Mouse (Mus musculus): ENCODE measurements around the gene Rnf167. TPM values are rescaled to one million over a fixed set of nuclear protein-coding genes. Genes with fewer than 3 reads are reported as not detected.

Gene Rnf167
- polyA plus RNA-seq, 1 experiment from 2014 or later: 135 TPM

GRCm38 (mm10) chr11:70615074-70615473, 32.0 kb upstream of the Rnf167 start:
- Histone ChIP-seq H3K9ac (replicated peaks; ENCODE audit: low read depth, low read length) (peak overlapping the region; percentile 41; the same call in 1 of the 2 replicates), H3K36me3 (ENCODE audit: control insufficient read depth, insufficient read depth) (peaks cover 15% of the 10 kb centered on the region), H3K4me2 (ENCODE audit: low read length) (peak overlapping the region; percentile 50), H3K4me1 (replicated peaks; ENCODE audit: control insufficient read depth, insufficient read depth, low read length) (peaks cover 6% of the 10 kb centered on the region), H3K4me3 (replicated peaks; ENCODE audit: low read length) (peak overlapping the region; percentile 22), H3K27me3 (replicated peaks; ENCODE audit: control insufficient read depth, insufficient read depth, low read length) (no peaks in the 10 kb centered on the region), H3K9me3 (ENCODE audit: control insufficient read depth, low read length) (no peaks in the 10 kb centered on the region), H3K27ac (ENCODE audit: low read length) (no peak overlapping the region)
- WGBS: 2% methylated on average over 17 of the region's 17 CpGs
- peak; percentile 50; the same call in 1 of the 2 replicates for ATAC-seq

GRCm38 (mm10) chr11:70615516-70616093, 31.4 kb upstream of the Rnf167 start, which contains the start of gene 4930544D05Rik:
TSS of gene 4930544D05Rik (plus strand) at chr11:70615848.
- peak within 1 kb of the TSS; percentile 22 for H3K4me3 ChIP-seq (replicated peaks; ENCODE audit: low read length)
- WGBS: 14% methylated on average over 21 of the region's 21 CpGs
- H3K27ac ChIP-seq (ENCODE audit: low read length): no peak within 1 kb of the TSS
- H3K9me3 ChIP-seq (ENCODE audit: control insufficient read depth, low read length): no peaks in the 10 kb centered on the region
- peaks cover 12% of the 10 kb centered on the region for H3K36me3 ChIP-seq (ENCODE audit: control insufficient read depth, insufficient read depth)
- H3K27me3 ChIP-seq (replicated peaks; ENCODE audit: control insufficient read depth, insufficient read depth, low read length): no peaks in the 10 kb centered on the region
- peak within 1 kb of the TSS; percentile 41; the same call in 1 of the 2 replicates for H3K9ac ChIP-seq (replicated peaks; ENCODE audit: low read depth, low read length)
- peak within 1 kb of the TSS; percentile 50 for H3K4me2 ChIP-seq (ENCODE audit: low read length)
- H3K4me1 ChIP-seq (replicated peaks; ENCODE audit: control insufficient read depth, insufficient read depth, low read length): peaks cover 6% of the 10 kb centered on the region
- ATAC-seq: no peak

- H3K4me3 ChIP-seq (replicated peaks; ENCODE audit: low read length): no peak within 1 kb of the TSS
Observed at GRCm38 (mm10) chr11:70619101-70619500, 27.9 kb upstream of the Rnf167 start, which contains the start of gene Chrne. TSS of gene Chrne (minus strand) at chr11:70619216.

GRCm38 (mm10) chr11:70621972-70622814, 24.8 kb upstream of the Rnf167 start:
- no peak for ATAC-seq
- 44% methylated on average over 7 of the region's 7 CpGs for WGBS

More at GRCm38 (mm10) chr11:70619101-70619500, 27.9 kb upstream of the Rnf167 start, which contains the start of gene Chrne:
- Histone ChIP-seq H3K4me2 (ENCODE audit: low read length) (no peak within 1 kb of the TSS), H3K36me3 (ENCODE audit: control insufficient read depth, insufficient read depth) (no peaks in the 10 kb centered on the region), H3K4me1 (replicated peaks; ENCODE audit: control insufficient read depth, insufficient read depth, low read length) (peaks cover 6% of the 10 kb centered on the region), H3K27ac (ENCODE audit: low read length) (no peak within 1 kb of the TSS), H3K9me3 (ENCODE audit: control insufficient read depth, low read length) (no peaks in the 10 kb centered on the region), H3K27me3 (replicated peaks; ENCODE audit: control insufficient read depth, insufficient read depth, low read length) (no peaks in the 10 kb centered on the region), H3K9ac (replicated peaks; ENCODE audit: low read depth, low read length) (no peak within 1 kb of the TSS)
- WGBS: 36% methylated on average over 1 of the region's 1 CpGs
- no peak for ATAC-seq

GRCm38 (mm10) chr11:70623053-70623742, 23.8 kb upstream of the Rnf167 start:
- no peaks in the 10 kb centered on the region for H3K36me3 ChIP-seq (ENCODE audit: control insufficient read depth, insufficient read depth)
- no peak overlapping the region for H3K4me2 ChIP-seq (ENCODE audit: low read length)
- no peak overlapping the region for H3K4me3 ChIP-seq (replicated peaks; ENCODE audit: low read length)
- H3K27ac ChIP-seq (ENCODE audit: low read length): no peak overlapping the region
- no peak for ATAC-seq
- H3K27me3 ChIP-seq (replicated peaks; ENCODE audit: control insufficient read depth, insufficient read depth, low read length): no peaks in the 10 kb centered on the region
- 80% methylated on average over 10 of the region's 10 CpGs for WGBS
- no peak overlapping the region for H3K9ac ChIP-seq (replicated peaks; ENCODE audit: low read depth, low read length)
- no peaks in the 10 kb centered on the region for H3K9me3 ChIP-seq (ENCODE audit: control insufficient read depth, low read length)
- no peaks in the 10 kb centered on the region for H3K4me1 ChIP-seq (replicated peaks; ENCODE audit: control insufficient read depth, insufficient read depth, low read length)

More at GRCm38 (mm10) chr11:70621972-70622814, 24.8 kb upstream of the Rnf167 start:
- Histone ChIP-seq H3K9me3 (ENCODE audit: control insufficient read depth, low read length) (no peaks in the 10 kb centered on the region), H3K27ac (ENCODE audit: low read length) (no peak overlapping the region), H3K4me2 (ENCODE audit: low read length) (no peak overlapping the region), H3K9ac (replicated peaks; ENCODE audit: low read depth, low read length) (no peak overlapping the region), H3K4me3 (replicated peaks; ENCODE audit: low read length) (no peak overlapping the region), H3K4me1 (replicated peaks; ENCODE audit: control insufficient read depth, insufficient read depth, low read length) (no peaks in the 10 kb centered on the region), H3K36me3 (ENCODE audit: control insufficient read depth, insufficient read depth) (no peaks in the 10 kb centered on the region), H3K27me3 (replicated peaks; ENCODE audit: control insufficient read depth, insufficient read depth, low read length) (no peaks in the 10 kb centered on the region)

GRCm38 (mm10) chr11:70625473-70625872, 21.6 kb upstream of the Rnf167 start:
- no peak overlapping the region for H3K4me2 ChIP-seq (ENCODE audit: low read length)
- H3K36me3 ChIP-seq (ENCODE audit: control insufficient read depth, insufficient read depth): no peaks in the 10 kb centered on the region
- WGBS: 46% methylated on average over 4 of the region's 4 CpGs
- no peaks in the 10 kb centered on the region for H3K27me3 ChIP-seq (replicated peaks; ENCODE audit: control insufficient read depth, insufficient read depth, low read length)
- H3K9me3 ChIP-seq (ENCODE audit: control insufficient read depth, low read length): no peaks in the 10 kb centered on the region
- no peak for ATAC-seq
- H3K4me3 ChIP-seq (replicated peaks; ENCODE audit: low read length): no peak overlapping the region
- no peak overlapping the region for H3K9ac ChIP-seq (replicated peaks; ENCODE audit: low read depth, low read length)
- no peak overlapping the region for H3K27ac ChIP-seq (ENCODE audit: low read length)
- H3K4me1 ChIP-seq (replicated peaks; ENCODE audit: control insufficient read depth, insufficient read depth, low read length): no peaks in the 10 kb centered on the region

GRCm38 (mm10) chr11:70626877-70627276, 20.2 kb upstream of the Rnf167 start:
- Histone ChIP-seq H3K9ac (replicated peaks; ENCODE audit: low read depth, low read length) (no peak overlapping the region), H3K36me3 (ENCODE audit: control insufficient read depth, insufficient read depth) (no peaks in the 10 kb centered on the region), H3K4me2 (ENCODE audit: low read length) (no peak overlapping the region), H3K4me1 (replicated peaks; ENCODE audit: control insufficient read depth, insufficient read depth, low read length) (no peaks in the 10 kb centered on the region), H3K9me3 (ENCODE audit: control insufficient read depth, low read length) (no peaks in the 10 kb centered on the region), H3K4me3 (replicated peaks; ENCODE audit: low read length) (no peak overlapping the region), H3K27ac (ENCODE audit: low read length) (no peak overlapping the region), H3K27me3 (replicated peaks; ENCODE audit: control insufficient read depth, insufficient read depth, low read length) (no peaks in the 10 kb centered on the region)
- WGBS: 72% methylated on average over 4 of the region's 4 CpGs
- ATAC-seq: no peak

- ATAC-seq: no peak
- WGBS: 77% methylated on average over 2 of the region's 2 CpGs
- no peak overlapping the region for H3K4me3 ChIP-seq (replicated peaks; ENCODE audit: low read length)
Observed at GRCm38 (mm10) chr11:70628431-70628830, 18.6 kb upstream of the Rnf167 start.

GRCm38 (mm10) chr11:70629557-70629956, 17.5 kb upstream of the Rnf167 start:
- no peaks in the 10 kb centered on the region for H3K27me3 ChIP-seq (replicated peaks; ENCODE audit: control insufficient read depth, insufficient read depth, low read length)
- H3K4me3 ChIP-seq (replicated peaks; ENCODE audit: low read length): no peak overlapping the region
- no peak for ATAC-seq
- WGBS: 51% methylated on average over 5 of the region's 5 CpGs
- no peak overlapping the region for H3K4me2 ChIP-seq (ENCODE audit: low read length)
- no peaks in the 10 kb centered on the region for H3K9me3 ChIP-seq (ENCODE audit: control insufficient read depth, low read length)
- H3K36me3 ChIP-seq (ENCODE audit: control insufficient read depth, insufficient read depth): no peaks in the 10 kb centered on the region
- no peak overlapping the region for H3K9ac ChIP-seq (replicated peaks; ENCODE audit: low read depth, low read length)
- no peaks in the 10 kb centered on the region for H3K4me1 ChIP-seq (replicated peaks; ENCODE audit: control insufficient read depth, insufficient read depth, low read length)
- no peak overlapping the region for H3K27ac ChIP-seq (ENCODE audit: low read length)

More at GRCm38 (mm10) chr11:70628431-70628830, 18.6 kb upstream of the Rnf167 start:
- no peak overlapping the region for H3K27ac ChIP-seq (ENCODE audit: low read length)
- H3K27me3 ChIP-seq (replicated peaks; ENCODE audit: control insufficient read depth, insufficient read depth, low read length): no peaks in the 10 kb centered on the region
- no peaks in the 10 kb centered on the region for H3K36me3 ChIP-seq (ENCODE audit: control insufficient read depth, insufficient read depth)
- H3K4me2 ChIP-seq (ENCODE audit: low read length): no peak overlapping the region
- no peaks in the 10 kb centered on the region for H3K9me3 ChIP-seq (ENCODE audit: control insufficient read depth, low read length)
- H3K4me1 ChIP-seq (replicated peaks; ENCODE audit: control insufficient read depth, insufficient read depth, low read length): no peaks in the 10 kb centered on the region
- no peak overlapping the region for H3K9ac ChIP-seq (replicated peaks; ENCODE audit: low read depth, low read length)
